Mouse (Mus musculus) heart, embryonic 11.5 days (tissue): ENCODE measurements at regions not wholly inside any gene's neighbourhood (a gene's known extent, or its start where the extent isn't known, plus 50 kb on each side); places are given as distances from the start of the nearest gene placed in this dataset.
"Not testable (repeated sequence)": the region's sequence is repeated elsewhere in the genome, so short reads cannot be mapped to it uniquely, and the experiment has no call there.

Experiments
- ATAC-seq: fragments of 200-750 bp; cut with Nextera tagmentation; replicated peaks from 2 replicates; pipeline ENCODE4 v1.8.0; 2017; ENCODE audit warnings: moderate library complexity; ENCODE audit not compliant: insufficient number of reproducible peaks, low FRiP score, low TSS enrichment
- H3K27ac ChIP-seq: fragments of 300-500 bp; sonication (generic); 2 replicates; pipeline ENCODE4 v1.5.1; 2014; ENCODE audit warnings: mild to moderate bottlenecking, low read depth, low read length
- H3K27me3 ChIP-seq: fragments of 300-500 bp; sonication (generic); 2 replicates; pipeline ENCODE4 v1.6.1; 2014; ENCODE audit warnings: mild to moderate bottlenecking, low read length, mixed read lengths; ENCODE audit not compliant: control insufficient read depth, insufficient read depth
- H3K36me3 ChIP-seq: fragments of 300-500 bp; sonication (generic); 2 replicates; pipeline ENCODE4 v1.6.1; 2014; ENCODE audit warnings: mild to moderate bottlenecking, low read length, moderate library complexity, mixed read lengths; ENCODE audit not compliant: control insufficient read depth, insufficient read depth
- H3K4me1 ChIP-seq: fragments of 300-500 bp; sonication (generic); 2 replicates; pipeline ENCODE4 v1.6.1; 2014; ENCODE audit warnings: low read length; ENCODE audit not compliant: control insufficient read depth, insufficient read depth
- H3K4me2 ChIP-seq: fragments of 300-500 bp; sonication (generic); 2 replicates; pipeline ENCODE4 v1.6.1; 2014; ENCODE audit warnings: mild to moderate bottlenecking, moderate library complexity
- H3K4me3 ChIP-seq: fragments of 300-500 bp; sonication (generic); 2 replicates; pipeline ENCODE4 v1.5.1; 2014; ENCODE audit warnings: low read depth, low read length
- H3K9ac ChIP-seq: fragments of 300-500 bp; sonication (generic); 2 replicates; pipeline ENCODE4 v1.6.1; 2014; ENCODE audit warnings: mild to moderate bottlenecking, low read depth, low read length, moderate library complexity
- H3K9me3 ChIP-seq: fragments of 300-500 bp; sonication (generic); replicated peaks from 2 replicates; pipeline ENCODE4 v1.6.1; 2016; ENCODE audit warnings: low read length; ENCODE audit not compliant: control insufficient read depth
- WGBS: fragments of 180-500 bp; shearing (Covaris S2); extraction: QIAGEN DNeasy Blood & Tissue Kit; methylation state at CpG from one replicate; pipeline ENCODE4 v1.1.7; 2014; ENCODE audit not compliant: insufficient replicate concordance; 5-methylcytosine and 5-hydroxymethylcytosine counted together

GRCm38 (mm10) chr8:103763821-103764220 lies 337.6 kb upstream of the Cdh5 start:
- 35% methylated on average over 1 of the region's 1 CpGs for WGBS
- no peak overlapping the region for H3K4me3 ChIP-seq
- H3K9me3 ChIP-seq = no peaks in the 10 kb centered on the region
- H3K4me1 ChIP-seq = no peaks in the 10 kb centered on the region
- no peak overlapping the region for H3K27ac ChIP-seq
- H3K9ac ChIP-seq = no peak overlapping the region
- no peak overlapping the region for H3K4me2 ChIP-seq
- no peaks in the 10 kb centered on the region for H3K27me3 ChIP-seq
- H3K36me3 ChIP-seq = no peaks in the 10 kb centered on the region
- no peak for ATAC-seq

- no peaks in the 10 kb centered on the region for H3K36me3 ChIP-seq
- no peak overlapping the region for H3K4me2 ChIP-seq
- H3K4me3 ChIP-seq = no peak overlapping the region
- no peak overlapping the region for H3K9ac ChIP-seq
- no peaks in the 10 kb centered on the region for H3K9me3 ChIP-seq
- H3K27me3 ChIP-seq = no peaks in the 10 kb centered on the region
- no peaks in the 10 kb centered on the region for H3K4me1 ChIP-seq
- ATAC-seq = no peak
- WGBS = 88% methylated on average over 6 of the region's 6 CpGs
- H3K27ac ChIP-seq = no peak overlapping the region
Measured at GRCm38 (mm10) chr8:103779658-103780057, 321.8 kb upstream of the Cdh5 start.

- Histone ChIP-seq H3K9ac (no peak overlapping the region), H3K9me3 (no peaks in the 10 kb centered on the region), H3K27ac (no peak overlapping the region), H3K4me1 (no peaks in the 10 kb centered on the region), H3K4me2 (no peak overlapping the region), H3K36me3 (no peaks in the 10 kb centered on the region), H3K4me3 (no peak overlapping the region), H3K27me3 (no peaks in the 10 kb centered on the region)
- WGBS = 69% methylated on average over 3 of the region's 3 CpGs
- ATAC-seq = no peak
Measured at GRCm38 (mm10) chr8:103788308-103788707, 313.1 kb upstream of the Cdh5 start.

- H3K4me1 ChIP-seq = no peaks in the 10 kb centered on the region
- H3K9ac ChIP-seq = no peak overlapping the region
- no peak overlapping the region for H3K27ac ChIP-seq
- ATAC-seq = no peak
- WGBS = 82% methylated on average over 1 of the region's 1 CpGs
- H3K4me3 ChIP-seq = no peak overlapping the region
- no peaks in the 10 kb centered on the region for H3K36me3 ChIP-seq
- H3K4me2 ChIP-seq = no peak overlapping the region
- no peaks in the 10 kb centered on the region for H3K27me3 ChIP-seq
- no peaks in the 10 kb centered on the region for H3K9me3 ChIP-seq
Measured at GRCm38 (mm10) chr8:103793331-103793730, 308.1 kb upstream of the Cdh5 start.

DNA sequence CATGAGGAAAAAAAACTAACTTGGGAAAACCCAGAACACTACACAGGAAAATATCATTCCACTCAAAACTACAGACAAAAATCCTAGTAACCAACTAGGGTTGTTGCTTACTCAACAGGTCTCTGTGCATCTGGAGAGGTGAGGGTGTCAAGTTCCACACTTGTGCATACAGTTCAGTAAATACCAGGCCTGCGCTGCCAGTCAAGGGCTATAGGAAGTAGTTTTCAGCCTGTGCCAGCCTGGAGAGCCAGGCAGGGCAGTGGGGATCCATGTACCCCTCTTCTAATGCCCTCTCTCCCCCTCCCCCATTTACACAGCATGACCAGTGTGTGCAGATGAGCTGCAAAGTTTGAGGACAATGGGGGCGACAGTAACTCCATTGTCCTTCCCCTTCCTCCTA lies 302.8 kb upstream of the Cdh5 start:
- H3K36me3 ChIP-seq, H3K9ac ChIP-seq, H3K4me3 ChIP-seq, ATAC-seq, H3K4me1 ChIP-seq, H3K27ac ChIP-seq, H3K4me2 ChIP-seq, H3K9me3 ChIP-seq, H3K27me3 ChIP-seq: not testable (repeated sequence)
- WGBS = 75% methylated on average over 2 of the region's 2 CpGs

- no peak for ATAC-seq
- Histone ChIP-seq H3K4me1 (no peaks in the 10 kb centered on the region), H3K27me3 (no peaks in the 10 kb centered on the region), H3K4me2 (no peak overlapping the region), H3K9me3 (no peaks in the 10 kb centered on the region), H3K36me3 (no peaks in the 10 kb centered on the region), H3K4me3 (no peak overlapping the region), H3K9ac (no peak overlapping the region), H3K27ac (no peak overlapping the region)
- WGBS = 65% methylated on average over 5 of the region's 5 CpGs
Measured at GRCm38 (mm10) chr8:103808171-103808570, 293.3 kb upstream of the Cdh5 start.

GRCm38 (mm10) chr8:103808580-103808979 lies 292.8 kb upstream of the Cdh5 start:
- 61% methylated on average over 8 of the region's 8 CpGs for WGBS
- Histone ChIP-seq H3K9ac (no peak overlapping the region), H3K4me3 (no peak overlapping the region), H3K27me3 (no peaks in the 10 kb centered on the region), H3K9me3 (no peaks in the 10 kb centered on the region), H3K4me2 (no peak overlapping the region), H3K36me3 (no peaks in the 10 kb centered on the region), H3K27ac (no peak overlapping the region), H3K4me1 (no peaks in the 10 kb centered on the region)
- no peak for ATAC-seq

DNA sequence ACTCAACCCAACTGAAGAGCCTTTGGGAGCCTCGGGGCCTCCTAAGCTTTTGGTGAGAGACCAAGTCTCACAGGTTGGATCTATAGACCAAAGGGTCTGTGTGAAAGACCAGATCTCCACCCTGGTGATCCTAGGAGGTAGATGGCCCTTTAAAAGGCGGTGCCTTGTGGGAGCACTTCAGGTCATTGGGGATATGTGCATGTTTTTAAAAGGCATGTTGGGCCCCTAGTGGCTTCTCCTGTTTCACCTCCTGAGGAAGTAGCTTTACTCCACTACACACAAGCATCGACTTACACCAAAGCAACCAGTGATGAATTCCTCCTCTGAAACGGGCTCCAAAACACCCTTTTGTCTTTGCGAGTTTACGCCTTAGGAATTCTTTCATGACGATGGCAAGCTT lies 292.3 kb upstream of the Cdh5 start:
- ATAC-seq = no peak
- Histone ChIP-seq H3K9ac (no peak overlapping the region), H3K4me2 (no peak overlapping the region), H3K4me1 (no peaks in the 10 kb centered on the region), H3K36me3 (no peaks in the 10 kb centered on the region), H3K27me3 (no peaks in the 10 kb centered on the region), H3K9me3 (no peaks in the 10 kb centered on the region), H3K27ac (no peak overlapping the region), H3K4me3 (no peak overlapping the region)
- WGBS = 67% methylated on average over 7 of the region's 7 CpGs

DNA sequence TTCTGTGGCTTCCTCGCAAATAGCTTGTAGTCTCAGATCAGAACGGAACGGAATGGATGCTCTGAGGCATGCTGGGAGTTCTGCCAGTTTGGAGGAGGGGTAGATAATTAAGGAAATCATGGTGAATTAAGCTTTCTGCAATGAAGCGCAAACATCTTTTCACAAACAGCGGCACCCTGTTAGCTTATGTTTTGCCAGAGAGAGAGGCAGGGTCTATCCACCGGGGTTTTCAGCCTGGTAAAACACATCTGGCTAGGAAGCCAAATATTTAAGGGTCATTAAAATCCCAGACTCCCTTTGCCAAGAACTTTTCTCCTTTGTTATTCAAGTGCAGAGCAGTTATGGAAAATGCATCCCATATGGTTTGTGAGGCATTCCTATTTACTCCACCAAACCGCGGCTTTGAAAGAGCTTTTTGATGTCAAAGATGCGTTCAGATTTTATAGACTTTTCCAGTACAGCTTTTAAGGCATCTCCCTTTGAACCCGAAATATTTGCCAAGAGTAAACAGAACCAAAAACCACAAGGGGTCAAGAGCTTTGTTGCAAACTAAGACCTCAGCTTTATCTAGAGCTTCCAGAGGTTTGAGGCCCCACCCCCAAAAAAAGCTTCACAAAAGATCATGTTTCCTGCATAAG lies 287.4 kb upstream of the Cdh5 start:
- no peaks in the 10 kb centered on the region for H3K36me3 ChIP-seq
- no peak overlapping the region for H3K9ac ChIP-seq
- H3K4me3 ChIP-seq = no peak overlapping the region
- no peak for ATAC-seq
- H3K4me1 ChIP-seq = no peaks in the 10 kb centered on the region
- 81% methylated on average over 10 of the region's 10 CpGs for WGBS
- no peak overlapping the region for H3K27ac ChIP-seq
- H3K27me3 ChIP-seq = no peaks in the 10 kb centered on the region
- no peak overlapping the region for H3K4me2 ChIP-seq
- no peaks in the 10 kb centered on the region for H3K9me3 ChIP-seq
